Mouse (Mus musculus): ENCODE measurements around the gene Apol6. TPM values are rescaled to one million over a fixed set of nuclear protein-coding genes. Genes with fewer than 3 reads are reported as not detected.

The Apol6 gene
- polyA plus RNA-seq, 2 experiments, result 0.25 to 0.40 TPM

- no peak for ATAC-seq (ENCODE audit: insufficient read depth)
- TF ChIP-seq CTCF (IDR thresholded peaks at IDR 0.05; ENCODE audit: low read depth) (no peak), EP300 (IDR thresholded peaks at IDR 0.05; ENCODE audit: low read depth) (no peak)
Observed at GRCm38 (mm10) chr15:77072556-77073163, 28.1 kb downstream of the Apol6 start.

DNA sequence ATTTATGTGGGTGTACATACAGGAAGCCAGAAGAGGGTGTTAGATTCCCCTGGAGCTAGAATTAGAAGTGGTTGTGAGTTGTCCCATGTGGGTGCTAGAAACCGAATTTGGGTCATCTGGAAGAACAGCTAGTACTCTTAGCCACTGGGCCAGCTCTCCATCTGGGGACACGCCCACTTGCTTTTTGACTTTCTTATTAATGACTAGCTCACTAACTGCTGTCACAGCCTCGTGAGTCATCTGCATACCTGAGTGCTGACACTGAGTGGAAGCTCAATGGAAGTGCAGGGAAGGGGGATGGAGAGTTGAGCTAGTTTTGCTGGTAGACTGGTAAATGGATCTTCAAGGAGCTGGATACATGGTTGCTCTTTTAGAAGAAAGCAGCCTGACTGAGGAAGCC is 32.0 kb downstream of the Apol6 start:
- Histone ChIP-seq H3K9me3 (ENCODE audit: control insufficient read depth, low read length) (no peaks in the 10 kb centered on the region), H3K4me3 (ENCODE audit: insufficient read depth in 1 of 2, low read depth in 2 of 2, low read length in 2 of 2) (no peak overlapping the region), H3K27me3 (ENCODE audit: control insufficient read depth, insufficient read depth, low read length) (no peaks in the 10 kb centered on the region), H3K4me1 (replicated peaks; ENCODE audit: control insufficient read depth in 2 of 2, insufficient read depth in 2 of 2, low read length in 1 of 2) (peaks cover 2 to 3% of the 10 kb centered on the region in 2 experiments; a peak in 2 of 4 replicates), H3K9ac (replicated peaks) (no peak overlapping the region), H3K4me2 (ENCODE audit: low read depth) (no peak overlapping the region), H3K36me3 (replicated peaks; ENCODE audit: control insufficient read depth, insufficient read depth, low read depth) (no peaks in the 10 kb centered on the region), H3K27ac (no peak overlapping the region)
- no peak for DNase-seq (ENCODE audit: low read depth in 3 of 3, low spot score in 3 of 3)
- no peak for TF ChIP-seq CTCF (IDR thresholded peaks at IDR 0.05; ENCODE audit: low read depth)
- whole genome bisulfite sequencing (ENCODE audit: insufficient replicate concordance), result 34% methylated on average over 3 of the region's 3 CpGs
- no peak for ATAC-seq (ENCODE audit: insufficient read depth)

More at GRCm38 (mm10) chr15:77072556-77073163, 28.1 kb downstream of the Apol6 start:
- H3K4me1 ChIP-seq (replicated peaks; ENCODE audit: control insufficient read depth in 2 of 2, insufficient read depth in 2 of 2, low read length in 1 of 2), result peaks cover 2 to 3% of the 10 kb centered on the region in 2 experiments; a peak in 2 of 4 replicates
- H3K4me2 ChIP-seq (ENCODE audit: low read depth), result no peak overlapping the region
- no peak for DNase-seq (ENCODE audit: low read depth in 3 of 3, low spot score in 3 of 3)
- no peak overlapping the region for H3K4me3 ChIP-seq (ENCODE audit: insufficient read depth in 1 of 2, low read depth in 2 of 2, low read length in 2 of 2)
- H3K36me3 ChIP-seq (replicated peaks; ENCODE audit: control insufficient read depth, insufficient read depth, low read depth), result no peaks in the 10 kb centered on the region
- 58% methylated on average over 4 of the region's 4 CpGs for WGBS (ENCODE audit: insufficient replicate concordance)
- no peaks in the 10 kb centered on the region for H3K9me3 ChIP-seq (ENCODE audit: control insufficient read depth, low read length)
- no peak overlapping the region for H3K27ac ChIP-seq
- H3K27me3 ChIP-seq (ENCODE audit: control insufficient read depth, insufficient read depth, low read length), result no peaks in the 10 kb centered on the region
- no peak overlapping the region for H3K9ac ChIP-seq (replicated peaks)

- Histone ChIP-seq H3K9ac (replicated peaks) (no peak overlapping the region), H3K4me2 (ENCODE audit: low read depth) (no peak overlapping the region), H3K4me1 (replicated peaks; ENCODE audit: control insufficient read depth in 2 of 2, insufficient read depth in 2 of 2, low read length in 1 of 2) (no peaks in the 10 kb centered on the region; a peak in 1 of 4 replicates), H3K27me3 (ENCODE audit: control insufficient read depth, insufficient read depth, low read length) (no peaks in the 10 kb centered on the region), H3K9me3 (ENCODE audit: control insufficient read depth, low read length) (no peaks in the 10 kb centered on the region), H3K36me3 (replicated peaks; ENCODE audit: control insufficient read depth, insufficient read depth, low read depth) (no peaks in the 10 kb centered on the region), H3K27ac (no peak overlapping the region), H3K4me3 (ENCODE audit: insufficient read depth in 1 of 2, low read depth in 2 of 2, low read length in 2 of 2) (no peak overlapping the region)
- whole genome bisulfite sequencing (ENCODE audit: insufficient replicate concordance), result 61% methylated on average over 9 of the region's 9 CpGs
- ATAC-seq (ENCODE audit: insufficient read depth) (peak; percentile 26; the same call in 1 of the 2 replicates), DNase-seq (ENCODE audit: low read depth in 3 of 3, low spot score in 3 of 3) (peak in 1 of 3 experiments; percentile 1)
- TF ChIP-seq EP300 (IDR thresholded peaks at IDR 0.05; ENCODE audit: low read depth) (no peak), CTCF (IDR thresholded peaks at IDR 0.05; ENCODE audit: low read depth) (no peak)
Observed at GRCm38 (mm10) chr15:77077906-77078305, 33.4 kb downstream of the Apol6 start.

- Histone ChIP-seq H3K9ac (replicated peaks) (no peak overlapping the region), H3K4me3 (ENCODE audit: insufficient read depth in 1 of 2, low read depth in 2 of 2, low read length in 2 of 2) (no peak overlapping the region), H3K36me3 (replicated peaks; ENCODE audit: control insufficient read depth, insufficient read depth, low read depth) (no peaks in the 10 kb centered on the region), H3K9me3 (ENCODE audit: control insufficient read depth, low read length) (no peaks in the 10 kb centered on the region), H3K27me3 (ENCODE audit: control insufficient read depth, insufficient read depth, low read length) (no peaks in the 10 kb centered on the region), H3K27ac (no peak overlapping the region), H3K4me1 (replicated peaks; ENCODE audit: control insufficient read depth in 2 of 2, insufficient read depth in 2 of 2, low read length in 1 of 2) (no peaks in the 10 kb centered on the region), H3K4me2 (ENCODE audit: low read depth) (no peak overlapping the region)
- 50% methylated on average over 3 of the region's 3 CpGs for WGBS (ENCODE audit: insufficient replicate concordance)
- ATAC-seq (ENCODE audit: insufficient read depth) (no peak), DNase-seq (ENCODE audit: low read depth in 3 of 3, low spot score in 3 of 3) (no peak)
- no peak for TF ChIP-seq EP300 (IDR thresholded peaks at IDR 0.05; ENCODE audit: low read depth)
- TF ChIP-seq CTCF (IDR thresholded peaks at IDR 0.05; ENCODE audit: low read depth), result no peak
Observed at GRCm38 (mm10) chr15:77078786-77079185, 34.3 kb downstream of the Apol6 start.

GRCm38 (mm10) chr15:77079256-77079822 is 34.8 kb downstream of the Apol6 start:
- TF ChIP-seq CTCF (IDR thresholded peaks at IDR 0.05; ENCODE audit: low read depth) (no peak), EP300 (IDR thresholded peaks at IDR 0.05; ENCODE audit: low read depth) (no peak)
- DNase-seq (ENCODE audit: low read depth in 3 of 3, low spot score in 3 of 3), result no peak

More at GRCm38 (mm10) chr15:77079256-77079822, 34.8 kb downstream of the Apol6 start:
- H3K27ac ChIP-seq, result no peak overlapping the region
- ATAC-seq (ENCODE audit: insufficient read depth), result no peak
- H3K4me3 ChIP-seq (ENCODE audit: insufficient read depth in 1 of 2, low read depth in 2 of 2, low read length in 2 of 2), result no peak overlapping the region
- no peak overlapping the region for H3K9ac ChIP-seq (replicated peaks)
- H3K36me3 ChIP-seq (replicated peaks; ENCODE audit: control insufficient read depth, insufficient read depth, low read depth), result no peaks in the 10 kb centered on the region
- no peaks in the 10 kb centered on the region for H3K27me3 ChIP-seq (ENCODE audit: control insufficient read depth, insufficient read depth, low read length)
- H3K4me2 ChIP-seq (ENCODE audit: low read depth), result no peak overlapping the region
- H3K4me1 ChIP-seq (replicated peaks; ENCODE audit: control insufficient read depth in 2 of 2, insufficient read depth in 2 of 2, low read length in 1 of 2), result no peaks in the 10 kb centered on the region
- H3K9me3 ChIP-seq (ENCODE audit: control insufficient read depth, low read length), result no peaks in the 10 kb centered on the region
- 69% methylated on average over 14 of the region's 14 CpGs for WGBS (ENCODE audit: insufficient replicate concordance)
